Mouse (Mus musculus) heart, adult 8-10 months (tissue): ENCODE measurements around the gene Defb35. TPM values are rescaled to one million over a fixed set of nuclear protein-coding genes. Genes with fewer than 3 reads are reported as not detected.
"Not testable (repeated sequence)": the region's sequence is repeated elsewhere in the genome, so short reads cannot be mapped to it uniquely, and the experiment has no call there.

ENCODE experiments used
- DNase-seq: peaks from one replicate; pipeline ENCODE4 v3.0.0; 2022; ENCODE audit warnings: low spot score
- total RNA-seq, 4 experiments: library from RNA; stranded (reverse); gene quantifications; 2 replicates each; pipeline ENCODE4 v1.2.4; 2022

Gene Defb35
- total RNA-seq, result not detected

DNA sequence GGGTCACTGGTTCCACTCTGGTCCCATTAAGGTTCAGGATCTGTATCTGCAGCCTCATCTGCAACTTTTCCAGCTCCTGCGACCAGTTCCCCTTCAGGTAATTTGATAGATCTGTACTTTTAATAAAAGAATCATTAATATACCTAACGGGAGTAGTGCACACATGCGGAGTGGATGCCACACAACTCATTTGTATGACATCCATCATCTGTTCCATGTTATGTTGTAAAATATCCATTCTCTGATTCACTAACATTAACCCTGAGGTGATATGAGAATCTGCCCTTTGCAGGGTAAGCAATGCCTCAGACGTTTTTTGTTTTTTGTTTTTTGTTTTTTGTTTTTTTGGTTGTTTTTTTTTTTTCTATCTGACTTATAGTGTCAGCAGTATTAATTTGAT, at the start of gene Defb35:
TSS of gene Defb35 (plus strand) at position 301 of the 400 bp plus-strand sequence.
- not testable (repeated sequence) for DNase-seq

DNA sequence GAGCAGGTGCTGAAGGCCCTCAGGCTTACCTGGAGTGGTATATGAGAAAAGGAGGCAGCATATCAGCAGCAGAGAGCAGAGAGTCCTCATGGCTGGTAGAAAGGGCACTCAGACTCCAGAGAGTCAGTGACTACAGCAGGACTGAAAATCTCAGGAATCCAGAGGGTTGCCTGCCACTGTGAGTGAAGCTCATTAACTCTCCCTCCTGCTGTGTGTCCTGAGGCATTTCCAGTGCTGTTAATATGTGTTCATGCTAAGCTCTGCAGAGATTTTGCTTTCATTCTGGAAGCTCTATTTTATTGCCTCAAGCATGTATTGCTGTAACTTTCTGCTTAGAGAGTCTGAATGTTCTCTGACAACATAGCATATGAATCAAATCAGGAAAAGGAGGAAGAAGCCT, 31.9 kb upstream of the Defb35 start, which contains the start of gene Defb11:
TSS of gene Defb11 (minus strand) at position 123 of the 400 bp plus-strand sequence.
- DNase-seq, result not testable (repeated sequence)

DNA sequence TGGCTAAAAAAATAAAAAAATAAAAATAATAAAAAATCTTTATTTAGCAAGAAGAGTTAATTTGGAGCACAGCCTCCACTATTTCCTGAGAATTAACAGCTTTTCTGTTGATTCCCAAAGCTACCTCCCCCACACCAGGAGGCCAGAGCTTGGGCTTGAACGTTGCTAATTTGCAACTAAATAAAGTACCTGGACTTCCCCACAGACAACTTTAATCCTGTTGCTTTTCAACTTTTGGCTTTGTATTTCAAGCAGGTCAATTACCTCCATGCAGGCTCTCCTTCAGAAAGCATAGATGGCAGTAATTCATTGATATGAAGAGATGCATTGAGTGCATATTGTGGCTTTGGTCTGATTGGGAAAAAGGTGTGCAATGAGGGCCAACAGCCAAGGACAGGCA, 26.2 kb upstream of the Defb35 start:
- no peak for DNase-seq

DNA sequence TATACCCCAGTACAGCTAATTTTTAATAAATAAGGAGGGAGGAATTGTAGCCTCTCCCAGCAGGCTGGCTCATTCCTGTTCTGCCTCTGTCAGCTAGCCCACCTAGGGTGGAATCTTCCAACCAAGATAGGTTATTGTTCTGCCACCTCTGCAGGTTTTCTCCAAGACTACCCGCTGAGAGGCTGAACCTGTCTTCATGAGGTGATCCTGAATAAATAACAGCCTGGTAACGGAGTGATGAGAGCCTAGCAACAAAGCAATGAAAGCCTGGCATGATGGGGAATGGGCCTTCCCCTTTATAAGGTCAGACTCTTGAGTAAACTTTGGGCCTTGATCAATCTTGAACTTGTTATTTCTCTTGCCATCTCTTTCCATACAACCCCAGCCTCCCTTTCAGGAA, 25.6 kb upstream of the Defb35 start:
- no peak for DNase-seq

DNA sequence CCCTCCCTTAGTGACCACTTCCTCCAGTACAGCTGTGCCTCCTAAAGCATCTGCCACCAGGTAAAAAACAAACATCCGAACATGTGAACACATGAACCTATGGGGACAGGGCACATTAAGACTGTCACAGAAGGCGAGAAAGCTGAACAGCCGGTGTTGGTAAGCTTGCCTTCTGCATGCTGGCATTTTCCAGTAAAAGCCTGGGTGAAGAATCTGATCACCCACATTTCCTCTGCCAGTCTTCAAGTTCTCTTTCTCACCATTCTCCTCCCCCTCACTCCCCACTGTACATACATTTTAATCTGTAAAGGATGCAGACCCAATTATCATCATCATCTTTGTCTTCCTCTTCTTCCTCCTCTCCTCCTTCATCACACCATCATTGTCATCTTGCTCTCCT, 22.5 kb upstream of the Defb35 start:
- DNase-seq, result no peak

DNA sequence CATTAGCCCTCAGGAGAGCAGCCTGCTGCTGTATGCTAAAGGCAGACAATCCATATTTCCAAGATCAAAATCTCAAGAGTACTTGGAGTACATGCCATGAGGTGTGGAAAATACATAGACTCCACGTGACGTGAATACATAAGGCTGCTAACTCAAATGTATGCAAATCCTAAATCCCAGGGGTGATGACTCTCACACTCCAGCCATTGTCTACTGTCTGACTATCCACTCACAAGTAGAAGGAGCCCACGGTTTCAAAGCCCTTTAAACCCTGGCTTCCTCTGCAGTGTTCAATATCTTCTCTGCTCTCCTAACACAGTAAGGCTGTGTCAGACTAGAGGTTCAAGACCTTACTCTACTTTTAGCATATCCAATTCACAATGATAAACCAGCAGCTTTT, 7.4 kb upstream of the Defb35 start:
- not testable (repeated sequence) for DNase-seq

DNA sequence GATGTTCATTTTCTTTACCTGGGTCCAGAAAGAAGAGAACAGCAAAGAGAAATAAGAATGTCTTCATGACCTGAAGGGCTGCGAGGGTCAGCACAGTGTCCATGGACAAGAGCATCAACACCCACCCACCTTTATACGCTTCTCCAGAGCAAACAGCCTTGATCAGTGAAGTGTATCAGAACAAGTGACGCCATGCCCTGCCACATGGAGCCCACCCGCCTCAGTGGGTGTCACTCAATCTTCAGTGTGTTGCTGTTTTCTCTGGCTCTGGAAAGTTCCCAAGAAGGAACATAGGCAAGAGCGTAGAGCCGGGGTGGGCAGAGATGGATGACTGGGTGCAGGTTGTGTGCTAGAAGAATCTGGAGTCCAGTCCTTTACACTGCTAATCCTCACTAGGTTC, 5.5 kb upstream of the Defb35 start, which contains the start of gene Defb15:
TSS of gene Defb15 (minus strand) at position 101 of the 400 bp plus-strand sequence.
- no peak for DNase-seq

DNA sequence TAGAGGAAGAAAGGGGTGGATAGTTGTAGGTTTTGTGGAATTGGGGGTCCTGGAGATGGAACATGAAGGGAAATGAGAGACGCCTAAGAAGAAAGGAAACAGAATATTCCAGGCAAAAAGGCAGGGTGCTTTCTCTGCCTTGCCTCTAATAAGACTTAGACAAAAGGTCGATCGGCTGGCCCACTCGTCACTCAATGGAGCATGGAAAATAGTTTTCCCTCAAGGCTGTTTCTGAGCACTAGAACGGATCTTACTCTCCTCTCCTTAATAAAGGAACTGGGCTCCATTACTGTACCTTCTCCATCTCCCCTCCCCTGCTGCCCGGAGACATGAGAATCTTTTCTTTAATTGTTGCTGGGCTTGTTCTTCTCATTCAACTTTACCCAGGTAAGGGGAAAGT, 8.3 kb downstream of the Defb35 start, which contains the start of gene Defb13:
TSS of gene Defb13 (plus strand) at position 301 of the 400 bp plus-strand sequence.
- DNase-seq, result no peak

DNA sequence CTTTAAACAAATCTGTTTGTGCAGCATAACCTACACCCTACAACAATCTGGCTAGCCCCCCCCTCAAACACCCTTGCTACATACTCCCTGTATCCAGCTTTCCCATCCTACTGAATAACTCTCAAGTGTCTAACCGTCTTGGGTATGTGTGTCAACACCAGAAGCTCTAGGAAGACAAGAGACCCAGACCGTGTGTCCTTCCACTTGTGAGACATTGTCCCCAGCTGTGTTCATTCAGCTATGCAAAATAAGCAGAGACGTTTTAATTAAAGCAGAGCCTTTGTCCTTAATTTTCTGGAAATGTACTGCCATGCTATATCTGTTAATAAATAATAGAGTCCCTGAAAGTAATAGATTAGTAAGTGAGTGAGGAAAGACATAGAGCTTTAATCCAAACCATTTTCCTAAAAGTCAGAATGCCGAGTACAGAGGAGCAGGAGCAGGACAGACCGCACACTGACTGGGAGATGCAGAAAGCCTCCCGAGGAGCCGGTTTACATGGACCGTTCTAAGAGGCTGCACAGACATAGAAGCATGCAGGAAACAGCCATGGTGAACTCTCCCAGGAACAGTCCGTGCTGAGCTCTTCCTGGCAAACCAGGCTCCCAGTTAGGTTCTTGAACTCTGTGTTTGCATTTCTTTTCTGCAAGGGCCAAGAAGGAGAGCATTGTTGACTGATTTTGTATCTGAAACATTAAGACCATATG, 9.3 kb downstream of the Defb35 start:
- no peak for DNase-seq

DNA sequence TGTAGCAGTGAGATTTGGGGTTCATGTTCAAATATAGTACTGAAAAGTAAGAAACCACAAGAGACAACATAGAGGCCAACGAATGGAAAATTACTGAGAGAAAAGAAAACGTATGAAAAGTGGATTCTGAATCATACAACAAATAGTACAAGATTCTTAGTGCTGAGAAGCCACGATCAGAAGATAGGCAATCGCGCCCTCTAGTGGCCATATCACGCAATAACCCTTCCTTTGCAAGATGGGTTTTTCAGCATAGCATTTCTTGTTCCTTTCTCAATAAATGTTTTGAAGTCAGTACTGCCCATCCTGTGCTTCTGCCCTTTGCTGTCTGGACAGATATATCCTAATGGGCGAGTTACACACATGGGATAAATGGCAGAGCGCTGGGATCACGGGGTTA, 17.2 kb downstream of the Defb35 start:
- DNase-seq, result peak; percentile 4

DNA sequence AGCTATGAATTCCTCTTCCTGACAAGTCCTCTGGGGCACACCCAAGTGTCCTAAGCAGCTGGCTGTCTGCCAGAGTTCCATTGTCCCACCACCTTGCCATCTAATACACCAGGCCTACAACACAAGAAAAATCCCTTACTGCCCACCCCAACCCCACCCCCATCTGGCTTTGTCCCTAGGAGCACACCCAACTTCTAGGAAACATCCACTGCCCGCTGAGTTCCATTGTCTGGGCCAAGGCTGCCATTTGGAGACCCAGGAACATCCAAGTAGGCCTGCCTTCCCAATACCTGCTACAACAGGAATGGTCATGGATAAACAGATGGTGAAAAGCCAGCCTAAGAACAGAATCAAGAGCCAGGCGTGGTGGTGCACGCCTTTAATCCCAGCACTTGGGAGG, 18.2 kb downstream of the Defb35 start:
- no peak for DNase-seq

DNA sequence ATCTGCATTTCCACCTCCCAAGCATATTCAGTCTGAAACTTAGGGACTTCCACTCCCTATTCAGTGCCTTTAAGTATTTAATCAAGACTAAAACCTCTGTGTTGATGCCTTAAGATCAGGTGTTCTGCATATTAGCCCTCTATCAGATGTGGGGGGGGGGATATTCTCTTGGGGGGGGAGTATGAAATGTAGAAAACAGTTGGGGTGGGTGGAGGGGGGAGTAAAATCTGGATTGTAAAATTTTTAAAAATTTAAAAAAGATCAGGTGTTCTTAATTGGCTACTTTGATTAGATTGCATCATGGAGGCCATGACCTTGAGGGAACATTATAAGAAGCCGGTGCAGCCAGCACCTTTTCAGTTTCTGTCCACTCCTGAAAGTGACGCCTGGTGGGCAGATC, 20.3 kb downstream of the Defb35 start, which contains the start of gene Fam90a1a:
TSS of gene Fam90a1a (plus strand) at position 301 of the 400 bp plus-strand sequence.
- no peak for DNase-seq

DNA sequence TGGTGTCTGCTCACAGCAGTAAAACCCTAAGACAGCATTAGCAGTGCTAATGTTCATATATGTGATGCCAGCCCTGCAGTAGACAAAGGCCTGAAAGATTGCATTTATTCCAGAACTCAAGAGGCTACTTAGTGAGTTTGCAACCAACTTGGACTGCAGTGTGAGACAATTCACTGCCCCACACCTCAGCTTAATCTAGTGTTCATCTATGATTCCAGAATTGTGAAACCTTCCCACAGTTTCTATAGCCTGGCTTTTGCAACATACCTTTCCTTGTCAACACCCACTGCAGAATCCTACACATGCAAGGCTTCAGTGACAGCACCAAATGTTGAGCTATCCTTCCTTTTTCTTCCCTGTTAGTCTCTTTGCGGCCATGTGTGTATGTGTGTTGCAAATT, 28.5 kb downstream of the Defb35 start:
- no peak for DNase-seq

DNA sequence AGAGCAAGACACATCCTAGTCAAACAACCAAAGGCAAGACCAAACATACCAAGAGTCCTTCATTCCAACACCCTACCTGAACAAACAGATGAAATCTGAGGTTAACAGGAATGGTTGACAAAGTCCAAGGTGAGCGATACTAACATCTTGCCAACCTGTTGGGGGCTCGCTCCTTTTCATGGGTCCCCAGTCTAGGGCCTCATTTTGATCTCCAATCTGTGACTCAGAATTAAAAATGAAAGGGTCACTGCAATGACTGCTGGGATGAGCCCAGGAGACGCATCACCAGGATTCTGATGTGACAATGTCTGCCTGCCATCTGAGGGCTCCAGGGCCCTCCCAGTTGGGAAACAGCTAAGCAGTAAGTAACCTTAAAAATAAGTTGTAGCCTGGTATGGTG, 31.3 kb downstream of the Defb35 start, which contains the start of gene Ccdc70:
TSS of gene Ccdc70 (plus strand) at position 301 of the 400 bp plus-strand sequence.
- DNase-seq, result no peak

DNA sequence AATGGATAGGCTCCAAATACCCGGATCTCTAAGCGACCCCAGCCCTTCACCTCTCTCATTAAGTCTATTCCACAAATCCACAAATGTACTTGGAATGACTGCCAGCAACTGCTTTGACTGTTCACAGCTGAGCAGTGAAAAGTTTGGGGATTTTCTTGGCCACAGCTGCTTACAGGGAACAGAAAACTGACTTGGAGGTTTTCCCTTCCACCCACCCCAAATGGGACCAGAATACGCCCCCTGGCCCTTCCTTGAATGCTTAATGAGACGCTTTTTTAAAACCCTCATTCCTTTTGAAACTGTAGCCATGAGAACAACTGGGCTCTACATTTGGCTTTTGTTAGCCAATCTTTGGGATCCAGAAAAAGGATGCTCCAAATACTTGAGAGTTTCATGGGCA, 40.0 kb downstream of the Defb35 start:
- DNase-seq, result no peak

DNA sequence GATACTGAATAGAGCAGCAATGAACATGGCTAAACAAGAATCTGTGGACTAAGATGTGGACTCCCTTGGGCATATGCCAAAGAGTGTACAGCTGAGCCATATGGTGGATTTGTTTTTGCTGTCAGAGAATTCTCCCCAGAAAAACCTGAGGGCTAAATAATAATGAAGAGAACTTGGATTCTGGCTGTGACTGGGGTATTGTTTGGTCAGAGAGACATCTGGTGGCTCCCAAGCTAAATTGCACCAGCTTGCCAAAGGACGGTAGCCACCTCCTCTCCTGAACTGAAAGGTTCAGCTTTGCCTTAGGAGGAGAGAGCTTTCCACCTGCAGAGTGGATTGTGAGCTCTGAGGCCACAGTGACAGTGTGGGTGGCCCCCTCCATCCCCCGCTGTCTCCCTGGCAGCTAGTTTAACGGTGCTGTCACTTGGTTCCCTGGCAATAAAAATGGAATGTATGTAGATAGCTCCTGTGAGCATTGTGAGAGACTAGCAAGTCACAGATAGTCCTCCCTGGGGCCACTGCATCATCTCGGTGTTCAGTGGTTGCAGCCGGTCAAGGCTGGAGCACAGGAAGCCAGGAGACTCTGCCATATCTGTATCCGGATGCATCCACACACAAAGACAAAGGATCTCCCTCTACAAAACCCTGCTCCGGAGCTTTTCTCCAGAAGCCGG, 43.6 kb downstream of the Defb35 start:
- no peak for DNase-seq

Other genes starting within 250 kb of the Defb35 start
- not detected for gene AY761184, start 234.7 kb upstream of the Defb35 start, total RNA-seq
- gene Defa24, start 203.9 kb upstream of the Defb35 start, total RNA-seq, result not detected
- gene Defb50, start 114.8 kb upstream of the Defb35 start, total RNA-seq, result not detected
- gene Defb2, start 98.4 kb upstream of the Defb35 start, total RNA-seq, result not detected
- gene Defb10, start 79.5 kb upstream of the Defb35 start, total RNA-seq, result not detected
- gene Defb9, start 52.9 kb upstream of the Defb35 start, total RNA-seq, result not detected
- not detected for gene Defb11, start 31.9 kb upstream of the Defb35 start, total RNA-seq
- not detected for gene Defb15, start 5.6 kb upstream of the Defb35 start, total RNA-seq
- not detected for gene Defb13, start 8.4 kb downstream of the Defb35 start, total RNA-seq
- not detected for gene Fam90a1a, start 20.4 kb downstream of the Defb35 start, total RNA-seq
- gene Ccdc70, start 31.4 kb downstream of the Defb35 start, total RNA-seq, result not detected
- under 1 TPM; 0.09 to 0.13 (median 0.12) TPM for gene Atp7b, start 122.0 kb downstream of the Defb35 start, total RNA-seq
- gene Alg11, start 122.4 kb downstream of the Defb35 start, total RNA-seq, result 1 to 10 TPM; 7.3 to 8.8 (median 8.5) TPM
- not detected for gene Nek5, start 186.7 kb downstream of the Defb35 start, total RNA-seq
- gene Nek3, start 228.1 kb downstream of the Defb35 start, total RNA-seq, result 1 to 10 TPM; 1.7 to 2.6 (median 1.8) TPM
- 1 to 10 TPM in 1 of 4 experiments, under 1 TPM in 3; 0.19 to 1.6 (median 0.38) TPM for gene Ckap2, start 247.5 kb downstream of the Defb35 start, total RNA-seq